8 mouse cellular contexts compared by ENCODE assay signal in the genomic region with DNA sequence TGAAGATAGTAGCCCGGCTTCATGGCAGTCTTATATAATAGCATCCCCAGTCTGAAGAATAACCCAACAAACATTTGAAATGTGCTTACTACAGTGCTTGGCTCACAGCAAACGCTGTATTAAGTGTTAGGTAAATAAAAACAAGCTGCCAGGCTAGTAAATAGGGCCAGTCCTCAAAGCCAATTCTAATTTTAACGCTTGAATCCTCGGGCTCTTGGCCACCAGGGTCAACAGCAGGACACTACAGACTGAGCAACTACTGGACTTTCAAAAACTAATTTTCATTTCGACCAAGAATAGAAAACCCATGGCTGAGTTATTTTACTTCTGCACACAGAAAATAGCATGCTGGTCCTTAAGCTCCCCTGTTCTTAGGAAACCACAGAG. TPM values are rescaled to one million over a fixed set of nuclear protein-coding genes. Genes with fewer than 3 reads are reported as not detected.
DNase-seq lines count a peak whose midpoint lies in the region; ATAC-seq lines count a peak whose summit lies in the region.

No protein-coding gene starts in this region.

- no peaks in the 10 kb centered on the region for H3K9me3 ChIP-seq in lung, embryonic 15.5 days
- no peaks in the 10 kb centered on the region for H3K9me3 ChIP-seq in forebrain, embryonic 13.5 days (replicated peaks)
- no peaks in the 10 kb centered on the region for H3K9me3 ChIP-seq in limb, embryonic 15.5 days
- H3K9me3 ChIP-seq in stomach, embryonic 15.5 days, result no peaks in the 10 kb centered on the region

- no peak for DNase-seq in lung, adult 18-20 months
- no peak for DNase-seq in urinary bladder, postnatal 36 days (ENCODE audit: low spot score in 2 of 2)
- DNase-seq in cerebellum, adult 11-12 months, result no peak

- WGBS in lung, embryonic 15.5 days, result 13% methylated on average over 5 of the region's 5 CpGs
- WGBS in forebrain, embryonic 13.5 days, result 26% methylated on average over 5 of the region's 5 CpGs
- WGBS in limb, embryonic 15.5 days, result 18% methylated on average over 5 of the region's 5 CpGs
- WGBS in stomach, embryonic 15.5 days, result 28% methylated on average over 5 of the region's 5 CpGs

- no peak overlapping the region for H3K4me3 ChIP-seq in lung, embryonic 15.5 days
- H3K4me3 ChIP-seq in forebrain, embryonic 13.5 days, result no peak overlapping the region
- H3K4me3 ChIP-seq in limb, embryonic 15.5 days, result no peak overlapping the region
- no peak overlapping the region for H3K4me3 ChIP-seq in stomach, embryonic 15.5 days (replicated peaks)

- no peaks in the 10 kb centered on the region for H3K36me3 ChIP-seq in lung, embryonic 15.5 days
- no peaks in the 10 kb centered on the region for H3K36me3 ChIP-seq in forebrain, embryonic 13.5 days (ENCODE audit: poor library complexity, severe bottlenecking)
- H3K36me3 ChIP-seq in limb, embryonic 15.5 days, result no peaks in the 10 kb centered on the region
- no peaks in the 10 kb centered on the region for H3K36me3 ChIP-seq in stomach, embryonic 15.5 days

- peak; percentile 21; the same call in 1 of the 2 replicates for ATAC-seq in lung, embryonic 15.5 days (ENCODE audit: borderline replicate concordance, extremely low read depth, low FRiP score, low TSS enrichment)
- ATAC-seq in forebrain, embryonic 13.5 days, result no peak; the same call in 1 of the 2 replicates
- no peak for ATAC-seq in limb, embryonic 15.5 days (ENCODE audit: insufficient number of reproducible peaks, low FRiP score, low TSS enrichment, low read depth)
- ATAC-seq in stomach, embryonic 15.5 days (ENCODE audit: insufficient read depth, low FRiP score, low read depth), result no peak
- ATAC-seq in erythroblast, adult 5-6 weeks (replicated peaks; ENCODE audit: low FRiP score, poor library complexity, severe bottlenecking), result no peak

- no peaks in the 10 kb centered on the region for H3K27me3 ChIP-seq in lung, embryonic 15.5 days
- H3K27me3 ChIP-seq in forebrain, embryonic 13.5 days, result 0 out of 2 replicates have a peak, but pooled peaks cover 3% of the 10 kb centered on the region
- H3K27me3 ChIP-seq in limb, embryonic 15.5 days, result no peaks in the 10 kb centered on the region
- H3K27me3 ChIP-seq in stomach, embryonic 15.5 days (replicated peaks), result no peaks in the 10 kb centered on the region

- H3K9ac ChIP-seq in lung, embryonic 15.5 days, result no peak overlapping the region
- no peak overlapping the region for H3K9ac ChIP-seq in forebrain, embryonic 13.5 days
- no peak overlapping the region for H3K9ac ChIP-seq in limb, embryonic 15.5 days
- H3K9ac ChIP-seq in stomach, embryonic 15.5 days, result no peak overlapping the region

- peak overlapping the region; percentile 52 for H3K4me2 ChIP-seq in lung, embryonic 15.5 days
- peak overlapping the region; percentile 60; the same call in 1 of the 2 replicates for H3K4me2 ChIP-seq in forebrain, embryonic 13.5 days
- peak overlapping the region; percentile 29; the same call in 1 of the 2 replicates for H3K4me2 ChIP-seq in limb, embryonic 15.5 days
- H3K4me2 ChIP-seq in stomach, embryonic 15.5 days, result peak overlapping the region; percentile 47

- peak overlapping the region; percentile 87 for H3K27ac ChIP-seq in lung, embryonic 15.5 days
- peak overlapping the region; percentile 46; the same call in 1 of the 2 replicates for H3K27ac ChIP-seq in forebrain, embryonic 13.5 days
- peak overlapping the region; percentile 69 for H3K27ac ChIP-seq in limb, embryonic 15.5 days
- H3K27ac ChIP-seq in stomach, embryonic 15.5 days, result no peak overlapping the region; the same call in 1 of the 2 replicates

- peaks cover 60% of the 10 kb centered on the region for H3K4me1 ChIP-seq in lung, embryonic 15.5 days
- H3K4me1 ChIP-seq in forebrain, embryonic 13.5 days, result peaks cover 49% of the 10 kb centered on the region
- H3K4me1 ChIP-seq in limb, embryonic 15.5 days, result peaks cover 51% of the 10 kb centered on the region
- H3K4me1 ChIP-seq in stomach, embryonic 15.5 days, result peaks cover 32% of the 10 kb centered on the region

RNA-seq across cellular contexts. Expression of gene Pim1, which starts 30.4 kb away (rescaled TPM):
- polyA plus RNA-seq in lung, embryonic 15.5 days (2015; fragmentation: Nextera tagmentation; extraction: Ambion mirVana), result 16.3 and 17.2 TPM in 2 replicates
- polyA plus RNA-seq in forebrain, embryonic 13.5 days (2015; fragmentation: Nextera tagmentation; extraction: Ambion mirVana), result 21.0 and 22.0 TPM in 2 replicates
- 20.0 and 21.6 TPM in 2 replicates for polyA plus RNA-seq in limb, embryonic 15.5 days (2015; fragmentation: Nextera tagmentation; extraction: Ambion mirVana)
- 11.5 and 20.9 TPM in 2 replicates for polyA plus RNA-seq in stomach, embryonic 15.5 days (2015; fragmentation: Nextera tagmentation; extraction: Ambion mirVana)
- total RNA-seq in erythroblast, adult 5-6 weeks (2015; ENCODE audit: low replicate concordance), result 342 and 357 TPM in 2 replicates
- total RNA-seq in erythroblast, adult 5-6 weeks (2017; ENCODE audit: low replicate concordance), result 725 and 933 TPM in 2 replicates
